Mouse (Mus musculus) lung, postnatal 0 days (tissue): Measurements from ENCODE around the gene D5Ertd579e. TPM values are rescaled to one million over a fixed set of nuclear protein-coding genes. Genes with fewer than 3 reads are reported as not detected.

Experiments
- ATAC-seq: fragments of 200-750 bp; cut with Nextera tagmentation; 2 replicates; pipeline ENCODE4 v1.8.0; 2017; ENCODE audit warnings: moderate library complexity
- DNase-seq: peaks from one replicate; pipeline ENCODE4 v3.0.0-alpha.2; 2016; ENCODE audit warnings: low spot score
- H3K27ac ChIP-seq: fragments of 300-500 bp; sonication (generic); 2 replicates; pipeline ENCODE4 v1.5.1; 2014; ENCODE audit warnings: antibody characterized with exemption, mild to moderate bottlenecking, low read length, mixed read lengths
- H3K27me3 ChIP-seq: fragments of 300-500 bp; sonication (generic); replicated peaks from 2 replicates; pipeline ENCODE4 v1.6.1; 2014; ENCODE audit warnings: low read length, mixed read lengths; ENCODE audit not compliant: insufficient read depth
- H3K36me3 ChIP-seq: fragments of 300-500 bp; sonication (generic); 2 replicates; pipeline ENCODE4 v1.6.1; 2014; ENCODE audit warnings: low read length, mixed read lengths; ENCODE audit not compliant: insufficient read depth
- H3K4me1 ChIP-seq: fragments of 300-500 bp; sonication (generic); 2 replicates; pipeline ENCODE4 v1.6.1; 2014; ENCODE audit warnings: antibody characterized with exemption, low read depth, low read length, mixed read lengths; ENCODE audit not compliant: insufficient read depth
- H3K4me2 ChIP-seq: fragments of 300-500 bp; sonication (generic); replicated peaks from 2 replicates; pipeline ENCODE4 v1.6.1; 2014; ENCODE audit warnings: low read depth, mild to moderate bottlenecking, low read length, moderate library complexity, mixed read lengths
- H3K4me3 ChIP-seq: fragments of 300-500 bp; sonication (generic); 2 replicates; pipeline ENCODE4 v1.5.1; 2014; ENCODE audit warnings: low read depth, low read length
- H3K9ac ChIP-seq: fragments of 300-500 bp; sonication (generic); replicated peaks from 2 replicates; pipeline ENCODE4 v1.6.1; 2014; ENCODE audit warnings: low read depth, mild to moderate bottlenecking
- H3K9me3 ChIP-seq: fragments of 300-500 bp; sonication (generic); 2 replicates; pipeline ENCODE4 v1.6.1; 2016; ENCODE audit warnings: low read length, mixed read lengths
- CTCF ChIP-seq: IDR thresholded peaks from 2 replicates; pipeline ENCODE4 v1.5.1; 2016; ENCODE audit warnings: antibody characterized with exemption, mild to moderate bottlenecking
- EP300 ChIP-seq: IDR thresholded peaks from 2 replicates; pipeline ENCODE4 v1.6.1; 2016; ENCODE audit warnings: antibody characterized with exemption, mild to moderate bottlenecking, control low read depth
- WGBS: fragments of 180-500 bp; shearing (Covaris S2); extraction: QIAGEN DNeasy Blood & Tissue Kit; methylation state at CpG from one replicate; pipeline ENCODE4 v1.1.7; 2014; 5-methylcytosine and 5-hydroxymethylcytosine counted together
- polyA plus RNA-seq: library from polyadenylated mRNA; unstranded; fragments of >200 nt; fragmentation: Nextera tagmentation; extraction: Ambion mirVana; gene quantifications from 2 replicates; pipeline ENCODE4 v1.2.1, GENCODE M21; 2015

D5Ertd579e gene
- polyA plus RNA-seq, 1 experiment from 2014 or later: 14.6 TPM

DNA sequence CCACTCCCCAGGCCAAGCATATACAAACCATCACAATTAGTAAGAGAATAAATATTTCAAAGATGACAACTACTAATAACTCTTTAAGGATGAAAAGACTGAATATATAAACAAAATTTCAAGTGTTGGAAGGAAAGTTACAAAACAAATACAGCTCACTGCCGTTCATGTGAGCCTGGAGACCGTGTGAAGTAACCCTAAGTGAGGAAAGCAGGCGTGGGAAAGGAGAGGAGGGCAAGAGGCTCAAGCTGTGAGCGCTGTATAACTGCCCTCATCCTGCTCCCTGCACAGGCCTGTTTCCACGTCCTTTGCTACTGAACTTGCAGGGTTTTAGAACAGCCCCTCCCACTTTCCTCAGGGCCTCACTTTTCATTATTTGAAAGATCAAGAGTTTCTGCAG is 70.2 kb downstream of the D5Ertd579e start:
- peak; percentile 55; the same call in 1 of the 2 replicates for ATAC-seq
- TF ChIP-seq CTCF (no peak), EP300 (no peak)

DNA sequence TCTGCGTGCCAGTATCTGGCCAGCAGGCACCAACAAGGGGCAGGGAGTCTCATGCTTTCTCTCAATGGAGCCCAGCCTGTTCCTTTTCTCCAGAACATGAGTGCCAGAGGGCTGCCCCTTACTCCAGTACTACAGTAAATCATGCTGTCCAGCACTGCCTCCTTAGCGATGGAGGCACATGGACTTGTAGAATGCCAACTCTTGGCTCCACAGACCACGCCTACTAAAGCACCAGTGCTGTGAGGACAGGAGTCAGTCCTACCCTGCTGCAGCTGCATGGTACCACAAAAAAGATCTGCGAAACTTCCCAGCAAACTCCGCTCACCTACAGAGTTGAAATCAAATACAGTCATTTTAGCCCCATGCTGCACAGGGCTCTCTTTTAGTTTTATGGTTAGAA is 72.2 kb downstream of the D5Ertd579e start:
- TF ChIP-seq CTCF (no peak), EP300 (no peak)
- 86% methylated on average over 5 of the region's 5 CpGs for WGBS
- no peaks in the 10 kb centered on the region; the same call in 1 of the 2 replicates for H3K36me3 ChIP-seq
- no peaks in the 10 kb centered on the region for H3K27me3 ChIP-seq
- no peaks in the 10 kb centered on the region for H3K4me1 ChIP-seq
- H3K27ac ChIP-seq: no peak overlapping the region
- no peak overlapping the region for H3K4me2 ChIP-seq
- no peaks in the 10 kb centered on the region for H3K9me3 ChIP-seq
- ATAC-seq: no peak
- no peak overlapping the region for H3K4me3 ChIP-seq
- H3K9ac ChIP-seq: no peak overlapping the region
- no peak for DNase-seq

More for the DNA sequence above, 70.2 kb downstream of the D5Ertd579e start:
- DNase-seq: peak; percentile 27
- no peak overlapping the region for H3K4me2 ChIP-seq
- no peak overlapping the region for H3K4me3 ChIP-seq
- no peak overlapping the region for H3K9ac ChIP-seq
- no peak overlapping the region for H3K27ac ChIP-seq
- no peaks in the 10 kb centered on the region for H3K4me1 ChIP-seq
- no peaks in the 10 kb centered on the region for H3K27me3 ChIP-seq
- H3K9me3 ChIP-seq: no peaks in the 10 kb centered on the region
- no peaks in the 10 kb centered on the region; the same call in 1 of the 2 replicates for H3K36me3 ChIP-seq
- WGBS: 30% methylated on average over 5 of the region's 5 CpGs

DNA sequence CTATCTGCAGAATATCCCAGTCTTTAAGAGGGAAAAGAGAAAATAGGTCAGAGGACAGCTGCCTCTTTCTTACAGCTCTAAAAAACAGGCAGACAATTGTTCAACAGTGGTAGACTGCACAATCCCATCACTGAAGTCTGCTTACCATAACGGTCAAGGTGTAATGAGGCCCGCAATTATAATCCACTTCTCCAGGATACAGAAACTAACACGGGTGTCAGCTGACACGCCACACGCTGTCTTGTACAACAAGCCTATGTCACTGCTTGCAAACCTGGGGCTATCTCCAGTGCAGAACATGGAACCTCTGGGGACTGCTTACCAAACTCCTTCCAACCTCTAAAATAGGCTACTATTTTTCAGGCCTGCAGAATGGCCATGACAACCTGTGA is 74.8 kb downstream of the D5Ertd579e start:
- H3K4me1 ChIP-seq: no peaks in the 10 kb centered on the region
- DNase-seq (no peak), ATAC-seq (no peak)
- H3K9me3 ChIP-seq: no peaks in the 10 kb centered on the region
- no peak overlapping the region for H3K4me2 ChIP-seq
- no peak overlapping the region for H3K4me3 ChIP-seq
- no peaks in the 10 kb centered on the region for H3K27me3 ChIP-seq
- no peak for TF ChIP-seq CTCF
- TF ChIP-seq EP300: no peak
- H3K36me3 ChIP-seq: peaks cover under 1% of the 10 kb centered on the region; the same call in 1 of the 2 replicates
- no peak overlapping the region for H3K27ac ChIP-seq
- WGBS: 69% methylated on average over 5 of the region's 5 CpGs
- no peak overlapping the region for H3K9ac ChIP-seq

DNA sequence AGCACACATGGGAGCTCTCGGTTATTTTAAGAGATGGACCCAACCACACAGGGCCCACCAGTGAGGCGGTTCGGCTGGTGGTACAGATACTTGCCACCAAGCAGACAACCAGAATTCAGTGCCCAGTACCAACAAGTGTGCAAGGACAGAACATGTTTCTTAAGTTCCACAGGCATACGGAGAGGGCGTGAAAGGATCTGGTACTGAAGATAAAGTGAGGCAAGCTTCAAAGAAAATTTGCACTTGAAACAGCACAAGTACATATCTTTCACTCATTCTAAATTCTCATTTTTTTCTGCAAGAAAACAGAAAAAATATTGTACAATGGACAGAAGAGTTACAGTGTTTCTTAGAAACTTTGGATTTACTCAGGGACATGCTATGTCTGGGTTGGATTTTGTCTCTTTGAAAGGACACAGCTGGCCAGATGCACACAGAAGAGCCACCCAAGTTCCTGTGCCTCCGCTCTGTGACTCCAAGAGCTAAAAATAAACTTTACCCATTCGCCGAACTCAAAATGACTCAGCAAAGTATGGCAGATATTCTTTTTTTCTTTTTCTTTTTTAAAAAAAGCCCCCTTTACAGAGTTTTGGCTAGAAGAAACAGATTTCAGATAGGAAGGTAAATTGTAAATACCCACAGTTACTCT is 75.3 kb downstream of the D5Ertd579e start:
- ATAC-seq (peak; percentile 70), DNase-seq (peak; percentile 75)
- H3K4me3 ChIP-seq: no peak overlapping the region
- H3K9me3 ChIP-seq: no peaks in the 10 kb centered on the region
- WGBS: 64% methylated on average over 8 of the region's 8 CpGs
- H3K27me3 ChIP-seq: no peaks in the 10 kb centered on the region
- no peak overlapping the region for H3K4me2 ChIP-seq
- peaks cover 6% of the 10 kb centered on the region for H3K36me3 ChIP-seq
- H3K4me1 ChIP-seq: no peaks in the 10 kb centered on the region
- no peak overlapping the region for H3K9ac ChIP-seq
- TF ChIP-seq CTCF (no peak), EP300 (no peak)
- no peak overlapping the region for H3K27ac ChIP-seq

DNA sequence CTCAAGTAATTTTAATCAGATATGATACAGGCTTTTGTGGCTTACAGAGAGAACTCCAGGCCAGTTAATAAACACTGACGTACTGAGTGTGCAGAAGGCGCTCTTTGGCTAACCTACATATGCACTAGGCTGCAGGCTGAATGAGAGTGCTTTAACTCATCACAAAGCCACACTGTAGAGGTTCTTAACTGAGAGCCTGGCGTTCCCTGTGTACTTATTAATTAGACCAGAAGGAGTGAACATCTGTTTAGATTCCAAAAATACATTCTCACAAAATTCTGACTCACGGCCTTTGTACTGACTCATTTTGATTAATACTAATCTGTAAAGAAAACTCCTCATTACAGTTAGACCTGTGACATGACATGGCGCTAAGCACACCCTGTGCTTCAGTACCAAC is 76.9 kb downstream of the D5Ertd579e start:
- no peaks in the 10 kb centered on the region for H3K4me1 ChIP-seq
- TF ChIP-seq CTCF (no peak), EP300 (no peak)
- H3K27ac ChIP-seq: no peak overlapping the region
- no peak overlapping the region for H3K4me3 ChIP-seq
- H3K36me3 ChIP-seq: peaks cover 14% of the 10 kb centered on the region
- 87% methylated on average over 5 of the region's 5 CpGs for WGBS
- no peak overlapping the region for H3K4me2 ChIP-seq
- no peaks in the 10 kb centered on the region for H3K9me3 ChIP-seq
- no peak for ATAC-seq
- DNase-seq: no peak
- no peak overlapping the region for H3K9ac ChIP-seq
- H3K27me3 ChIP-seq: no peaks in the 10 kb centered on the region

DNA sequence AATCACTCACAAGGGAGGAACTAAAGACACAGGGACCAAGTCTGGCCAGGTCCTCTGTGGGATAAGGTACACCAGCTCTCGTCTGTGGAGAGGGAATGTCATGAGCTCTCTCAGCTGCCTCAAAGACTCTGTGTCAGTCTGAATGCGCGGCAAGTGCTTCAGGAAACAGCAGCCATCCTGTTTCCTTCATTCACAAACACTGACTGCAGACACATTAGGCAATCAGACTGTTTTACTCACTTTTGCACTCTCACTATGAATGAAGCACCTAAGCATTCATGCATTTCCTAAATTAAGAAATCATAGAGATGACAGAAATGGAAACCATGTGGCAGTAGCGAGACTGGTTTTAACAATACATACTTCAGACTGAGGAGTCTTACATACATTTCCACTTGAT is 77.5 kb downstream of the D5Ertd579e start:
- DNase-seq: no peak

More for the DNA sequence above, 77.5 kb downstream of the D5Ertd579e start:
- no peak overlapping the region for H3K27ac ChIP-seq
- no peaks in the 10 kb centered on the region for H3K9me3 ChIP-seq
- TF ChIP-seq CTCF (no peak), EP300 (no peak)
- H3K4me3 ChIP-seq: no peak overlapping the region
- no peak overlapping the region for H3K9ac ChIP-seq
- peaks cover 14% of the 10 kb centered on the region for H3K36me3 ChIP-seq
- no peak overlapping the region for H3K4me2 ChIP-seq
- no peak for ATAC-seq
- WGBS: 49% methylated on average over 4 of the region's 4 CpGs
- H3K27me3 ChIP-seq: no peaks in the 10 kb centered on the region
- no peaks in the 10 kb centered on the region for H3K4me1 ChIP-seq
